Mouse (Mus musculus) ES-E14 (cell line): ENCODE measurements at regions not wholly inside any gene's neighbourhood (a gene's known extent, or its start where the extent isn't known, plus 50 kb on each side); places are given as distances from the start of the nearest gene placed in this dataset.

Experiments used
- DNase-seq: peaks from one replicate; pipeline ENCODE4 v3.0.0-alpha.2; 2013; ENCODE audit warnings: low read depth, low spot score
- H3K27ac ChIP-seq: 2 replicates; pipeline ENCODE4 v1.5.1; 2012; ENCODE audit warnings: low read depth, mild to moderate bottlenecking, low read length, moderate library complexity, mixed read lengths; ENCODE audit not compliant: poor library complexity, insufficient read depth, severe bottlenecking
- H3K36me3 ChIP-seq: 2 replicates; pipeline ENCODE4 v1.6.1; 2012; ENCODE audit warnings: mild to moderate bottlenecking, low read length, moderate library complexity, mixed read lengths; ENCODE audit not compliant: control insufficient read depth, poor library complexity, insufficient read depth, severe bottlenecking
- H3K4me1 ChIP-seq, 2 experiments: fragments of 150-350 bp in 1 of 2; sonication (generic) in 1 of 2; 2 replicates each; pipeline ENCODE4 v1.6.1; 2012; ENCODE audit warnings: low read length in 2 of 2, mild to moderate bottlenecking in 1 of 2, mixed read lengths in 1 of 2; ENCODE audit not compliant: control insufficient read depth in 2 of 2, insufficient read depth in 2 of 2, poor library complexity in 1 of 2
- H3K4me3 ChIP-seq, 2 experiments: fragments of 150-350 bp in 1 of 2; sonication (generic) in 1 of 2; 2 replicates each; pipeline ENCODE4 v1.5.1; 2012; ENCODE audit warnings: low read length in 2 of 2, low read depth in 1 of 2, mild to moderate bottlenecking in 1 of 2, mixed read lengths in 1 of 2; ENCODE audit not compliant: insufficient read depth in 1 of 2, poor library complexity in 1 of 2, severe bottlenecking in 1 of 2
- H3K9ac ChIP-seq: 2 replicates; pipeline ENCODE4 v1.6.1; 2012; ENCODE audit warnings: low read depth, mild to moderate bottlenecking, low read length, mixed read lengths; ENCODE audit not compliant: poor library complexity, insufficient read depth, severe bottlenecking
- H3K9me3 ChIP-seq: fragments of 150-350 bp; sonication (generic); 2 replicates; pipeline ENCODE4 v1.6.1; 2012; ENCODE audit warnings: low read depth, mild to moderate bottlenecking, low read length; ENCODE audit not compliant: control insufficient read depth, insufficient read depth
- CHD2 ChIP-seq: IDR thresholded peaks from 2 replicates; pipeline ENCODE4 v1.6.1; 2014; ENCODE audit warnings: mild to moderate bottlenecking, low read depth, low read length, inconsistent platforms
- HCFC1 ChIP-seq: IDR thresholded peaks from 2 replicates; pipeline ENCODE4 v1.6.1; 2012; ENCODE audit warnings: low read length, inconsistent platforms, borderline replicate concordance; ENCODE audit not compliant: insufficient read depth
- MAFK ChIP-seq: IDR thresholded peaks from 2 replicates; pipeline ENCODE4 v1.6.1; 2014; ENCODE audit warnings: mild to moderate bottlenecking, low read depth, low read length, inconsistent platforms; ENCODE audit not compliant: insufficient read depth
- ZC3H11A ChIP-seq: IDR thresholded peaks from 2 replicates; pipeline ENCODE4 v1.6.1; 2012; ENCODE audit warnings: low read depth, mild to moderate bottlenecking, inconsistent platforms, low read length, borderline replicate concordance
- ZNF384 ChIP-seq: IDR thresholded peaks from 2 replicates; pipeline ENCODE4 v1.6.1; 2012; ENCODE audit warnings: low read depth, low read length, inconsistent platforms
- in situ Hi-C, 2 experiments: fragments of 600-800 bp; cut with MboI; formaldehyde crosslinking; loops; one replicate each; pipeline ENCODE4 v1.15.1; 2025; ENCODE audit warnings: low sequenced_read_pairs in 2 of 2, inconsistent platforms in 1 of 2; ENCODE audit not compliant: unreplicated experiment in 2 of 2

DNA sequence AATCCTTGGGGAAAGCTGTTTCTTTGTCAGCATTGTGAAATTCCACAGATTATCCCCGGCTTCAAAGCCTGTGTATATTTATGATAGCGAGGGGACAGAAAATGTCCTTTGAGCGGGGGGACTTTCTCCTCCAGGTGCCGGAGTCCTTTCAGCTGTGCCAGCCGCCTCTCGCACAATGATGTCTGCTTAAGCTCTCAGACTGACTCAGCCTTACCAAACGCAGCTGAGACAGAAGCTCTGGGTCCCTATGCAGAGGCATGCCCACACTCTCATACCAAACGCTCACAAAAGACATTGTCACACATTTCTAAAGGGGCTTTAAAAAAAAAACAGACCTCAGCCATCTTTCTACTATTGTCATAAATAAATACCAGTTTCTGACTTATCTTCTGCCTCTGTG lies 633.9 kb downstream of the Dok5 start:
- no peak overlapping the region for H3K27ac ChIP-seq
- no peak for TF ChIP-seq MAFK
- no peak for TF ChIP-seq HCFC1
- TF ChIP-seq ZNF384: no peak
- no peak for TF ChIP-seq ZC3H11A
- TF ChIP-seq CHD2: no peak
- no peak for DNase-seq
- H3K9me3 ChIP-seq: no peaks in the 10 kb centered on the region
- no peak overlapping the region for H3K4me3 ChIP-seq
- H3K4me1 ChIP-seq: no peaks in the 10 kb centered on the region
- H3K36me3 ChIP-seq: no peaks in the 10 kb centered on the region
- in situ Hi-C loops: loop anchor here (5.0 to 25.0 kb wide), 2 partner anchors 453 kb away; no protein-coding TSS in a partner anchor
- H3K9ac ChIP-seq: no peak overlapping the region

DNA sequence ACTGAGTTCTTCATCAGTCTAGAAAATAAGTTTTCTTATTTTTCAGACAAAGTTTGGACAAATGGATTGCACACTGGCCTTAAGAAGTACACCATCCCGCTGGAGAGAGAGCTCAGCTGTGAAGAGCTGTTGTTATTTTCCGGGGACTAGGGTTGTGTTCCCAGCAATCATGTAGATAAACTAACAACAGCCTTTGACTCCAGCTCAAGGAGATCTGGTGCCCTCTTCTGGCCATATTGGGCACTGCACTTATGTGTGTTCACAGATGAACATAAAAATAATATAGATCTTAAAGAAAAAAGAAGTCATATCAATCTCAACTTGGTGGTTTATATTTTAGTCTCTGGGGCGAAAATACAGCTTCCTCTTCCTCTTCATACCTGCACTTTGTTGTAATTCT lies 633.0 kb downstream of the Dok5 start:
- in situ Hi-C loops: loop anchor here (5.0 to 25.0 kb wide), 2 partner anchors 452 kb away; no protein-coding TSS in a partner anchor
- TF ChIP-seq ZC3H11A (peak; percentile 79), HCFC1 (no peak)
- Histone ChIP-seq H3K36me3 (no peaks in the 10 kb centered on the region), H3K9ac (no peak overlapping the region), H3K27ac (no peak overlapping the region), H3K9me3 (no peaks in the 10 kb centered on the region), H3K4me1 (no peaks in the 10 kb centered on the region), H3K4me3 (no peak overlapping the region)
- no peak for DNase-seq

DNA sequence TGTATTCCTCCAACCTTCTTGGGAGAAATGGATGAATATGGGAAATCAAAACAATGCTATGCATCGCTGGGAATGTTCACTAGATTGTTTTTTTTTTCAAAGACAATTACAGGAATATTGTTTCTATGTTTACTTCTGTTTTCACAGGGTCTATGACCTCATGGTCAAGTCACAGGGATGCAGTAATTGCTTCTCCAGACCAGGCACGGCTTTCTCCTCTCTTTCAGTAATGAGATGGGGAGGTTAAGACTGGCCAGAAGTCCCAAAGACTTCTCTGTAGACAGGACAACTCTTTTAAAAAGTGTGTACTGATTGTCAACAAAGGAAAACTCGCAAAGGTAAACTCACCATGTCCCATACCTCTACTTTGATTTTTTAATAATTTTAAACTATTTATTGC lies 631.8 kb downstream of the Dok5 start:
- H3K9me3 ChIP-seq: no peaks in the 10 kb centered on the region
- no peaks in the 10 kb centered on the region for H3K4me1 ChIP-seq
- no peak overlapping the region for H3K27ac ChIP-seq
- H3K4me3 ChIP-seq: no peak overlapping the region
- no peak for TF ChIP-seq ZNF384
- no peak for TF ChIP-seq HCFC1
- no peak for TF ChIP-seq MAFK
- TF ChIP-seq ZC3H11A: no peak
- TF ChIP-seq CHD2: no peak
- in situ Hi-C loops: loop anchor here in 1 of 2 experiments (25.0 kb wide), 1 partner anchor 451 kb away; no protein-coding TSS in a partner anchor
- no peak overlapping the region for H3K9ac ChIP-seq
- no peak for DNase-seq
- H3K36me3 ChIP-seq: no peaks in the 10 kb centered on the region

DNA sequence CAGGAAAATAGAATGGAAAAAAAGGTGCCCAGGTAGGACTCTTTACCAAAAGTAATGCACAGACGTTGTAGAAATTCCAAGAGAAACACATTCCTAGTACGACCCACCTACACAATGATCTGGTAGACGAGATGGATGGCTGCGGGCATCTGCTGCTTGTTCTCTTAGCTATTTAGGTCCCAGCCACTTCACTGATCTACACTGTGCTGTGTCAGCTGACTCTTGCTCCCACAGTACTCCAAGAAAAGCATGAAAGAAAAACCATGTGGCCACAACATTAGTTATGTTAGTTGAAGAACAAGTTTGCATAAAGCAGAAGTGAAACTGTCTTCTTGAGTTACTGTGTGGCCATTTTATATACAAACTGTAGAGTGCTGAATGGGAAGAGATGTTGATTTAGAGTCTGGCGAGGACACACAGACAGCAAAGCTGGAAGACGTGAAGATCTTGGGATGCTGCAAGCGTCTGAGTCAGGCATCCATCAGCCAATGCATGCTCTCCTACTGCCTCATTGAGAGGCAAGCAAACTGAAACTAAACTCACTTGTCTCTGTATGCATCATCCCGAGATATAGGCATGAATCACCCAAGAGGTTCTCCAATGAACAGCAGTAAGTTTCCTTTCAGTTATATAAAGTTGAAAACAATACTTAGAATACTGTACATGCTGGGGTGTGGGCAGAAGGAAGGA lies 626.6 kb downstream of the Dok5 start:
- H3K9me3 ChIP-seq: no peaks in the 10 kb centered on the region
- H3K36me3 ChIP-seq: no peaks in the 10 kb centered on the region
- no peak overlapping the region for H3K4me3 ChIP-seq
- no peak for DNase-seq
- in situ Hi-C loops: loop anchor here in 1 of 2 experiments (25.0 kb wide), 1 partner anchor 446 kb away; no protein-coding TSS in a partner anchor
- H3K27ac ChIP-seq: no peak overlapping the region
- TF ChIP-seq ZC3H11A (no peak), CHD2 (no peak), ZNF384 (no peak), MAFK (no peak), HCFC1 (no peak)
- no peaks in the 10 kb centered on the region for H3K4me1 ChIP-seq
- no peak overlapping the region for H3K9ac ChIP-seq

DNA sequence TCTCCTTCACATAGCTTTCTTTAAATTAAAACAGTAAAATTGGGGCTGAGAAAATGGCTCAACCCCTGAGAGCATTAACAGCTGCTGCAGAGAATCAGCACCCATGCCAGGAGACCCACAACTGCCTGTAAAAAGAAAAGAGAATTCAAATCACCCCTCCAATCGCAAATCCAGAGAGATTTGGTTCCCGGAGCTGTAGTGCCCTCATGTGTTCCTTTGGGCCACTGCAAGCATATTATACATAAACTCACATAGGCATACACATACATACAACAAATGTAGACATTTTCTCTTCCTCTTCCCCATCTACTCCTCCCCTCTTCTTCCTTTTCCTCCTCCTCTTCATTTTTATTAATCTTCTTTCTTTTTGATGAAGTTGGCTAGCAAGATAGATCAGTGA lies 616.5 kb downstream of the Dok5 start:
- TF ChIP-seq ZC3H11A: peak; percentile 80
- TF ChIP-seq MAFK: no peak
- in situ Hi-C loops: no loop called here
- Histone ChIP-seq H3K9me3 (no peaks in the 10 kb centered on the region), H3K9ac (no peak overlapping the region), H3K4me1 (no peaks in the 10 kb centered on the region), H3K4me3 (no peak overlapping the region), H3K36me3 (no peaks in the 10 kb centered on the region), H3K27ac (no peak overlapping the region)
- DNase-seq: no peak
